Mouse (Mus musculus) erythroblast, embryonic 14.5 days (primary cell): ENCODE measurements around the gene Dcaf11.

Experiments
- GATA1 ChIP-seq: IDR thresholded peaks from 2 replicates; pipeline ENCODE4 v1.6.1; 2012; ENCODE audit warnings: low read length, inconsistent platforms, mixed read lengths
- TAL1 ChIP-seq: IDR thresholded peaks from 3 replicates; pipeline ENCODE4 v1.6.1; 2012; ENCODE audit warnings: low read length, inconsistent platforms, mixed read lengths

GRCm38 (mm10) chr14:55515846-55516245 lies 44.0 kb upstream of the Dcaf11 start:
- no peak for TF ChIP-seq GATA1
- TF ChIP-seq TAL1: no peak
